Mouse (Mus musculus): Measurements from ENCODE around the gene Cd47. TPM values are rescaled to one million over a fixed set of nuclear protein-coding genes. Genes with fewer than 3 reads are reported as not detected.

Cd47 gene
- polyA plus RNA-seq, 1 experiment from 2014 or later, result 96.3 TPM

- H3K27ac ChIP-seq (ENCODE audit: low read depth), result no peak overlapping the region; the same call in 1 of the 2 replicates
- H3K27me3 ChIP-seq (ENCODE audit: insufficient read depth, low read length), result no peaks in the 10 kb centered on the region
- no peak overlapping the region for H3K4me3 ChIP-seq (ENCODE audit: low read depth, low read length)
- no peak for TF ChIP-seq CTCF (IDR thresholded peaks at IDR 0.05; ENCODE audit: low read depth)
- ATAC-seq (ENCODE audit: insufficient read depth) (no peak), DNase-seq (no peak)
- 78% methylated on average over 18 of the region's 18 CpGs for WGBS
- no peaks in the 10 kb centered on the region for H3K9me3 ChIP-seq (ENCODE audit: low read depth, low read length)
- no peaks in the 10 kb centered on the region for H3K4me1 ChIP-seq (ENCODE audit: insufficient read depth)
- no peak overlapping the region for H3K9ac ChIP-seq
- H3K36me3 ChIP-seq (ENCODE audit: insufficient read depth), result no peaks in the 10 kb centered on the region
- no peak overlapping the region for H3K4me2 ChIP-seq
Observed at GRCm38 (mm10) chr16:49774059-49775001, 26.0 kb upstream of the Cd47 start.

- Histone ChIP-seq H3K36me3 (ENCODE audit: insufficient read depth) (no peaks in the 10 kb centered on the region), H3K9me3 (ENCODE audit: low read depth, low read length) (no peaks in the 10 kb centered on the region), H3K4me1 (ENCODE audit: insufficient read depth) (no peaks in the 10 kb centered on the region), H3K9ac (no peak overlapping the region), H3K4me2 (0 out of 2 replicates have a peak overlapping the region, but pooled peaks have one; percentile 4), H3K4me3 (ENCODE audit: low read depth, low read length) (no peak overlapping the region), H3K27ac (ENCODE audit: low read depth) (no peak overlapping the region; the same call in 1 of the 2 replicates), H3K27me3 (ENCODE audit: insufficient read depth, low read length) (no peaks in the 10 kb centered on the region)
- WGBS, result 78% methylated on average over 22 of the region's 22 CpGs
- no peak; the same call in 1 of the 2 replicates for ATAC-seq (ENCODE audit: insufficient read depth)
- DNase-seq, result no peak
- TF ChIP-seq CTCF (IDR thresholded peaks at IDR 0.05; ENCODE audit: low read depth), result no peak
Observed at GRCm38 (mm10) chr16:49775002-49775966, 25.0 kb upstream of the Cd47 start.

- Histone ChIP-seq H3K4me2 (no peak overlapping the region), H3K27ac (ENCODE audit: low read depth) (peak overlapping the region; percentile 18; the same call in 1 of the 2 replicates), H3K9ac (no peak overlapping the region), H3K4me3 (ENCODE audit: low read depth, low read length) (no peak overlapping the region), H3K27me3 (ENCODE audit: insufficient read depth, low read length) (no peaks in the 10 kb centered on the region), H3K4me1 (ENCODE audit: insufficient read depth) (no peaks in the 10 kb centered on the region), H3K36me3 (ENCODE audit: insufficient read depth) (no peaks in the 10 kb centered on the region), H3K9me3 (ENCODE audit: low read depth, low read length) (no peaks in the 10 kb centered on the region)
- DNase-seq (no peak), ATAC-seq (ENCODE audit: insufficient read depth) (no peak)
- WGBS, result 65% methylated on average over 7 of the region's 7 CpGs
- TF ChIP-seq CTCF (IDR thresholded peaks at IDR 0.05; ENCODE audit: low read depth), result no peak
Observed at GRCm38 (mm10) chr16:49776981-49777380, 23.4 kb upstream of the Cd47 start.

GRCm38 (mm10) chr16:49781556-49782156, 18.7 kb upstream of the Cd47 start:
- Histone ChIP-seq H3K27me3 (ENCODE audit: insufficient read depth, low read length) (no peaks in the 10 kb centered on the region), H3K27ac (ENCODE audit: low read depth) (no peak overlapping the region)

GRCm38 (mm10) chr16:49783369-49783768, 17.0 kb upstream of the Cd47 start:
- Histone ChIP-seq H3K9me3 (ENCODE audit: low read depth, low read length) (no peaks in the 10 kb centered on the region), H3K4me2 (no peak overlapping the region), H3K9ac (no peak overlapping the region), H3K27me3 (ENCODE audit: insufficient read depth, low read length) (no peaks in the 10 kb centered on the region), H3K4me1 (ENCODE audit: insufficient read depth) (no peaks in the 10 kb centered on the region), H3K27ac (ENCODE audit: low read depth) (no peak overlapping the region), H3K36me3 (ENCODE audit: insufficient read depth) (no peaks in the 10 kb centered on the region), H3K4me3 (ENCODE audit: low read depth, low read length) (no peak overlapping the region)
- no peak for TF ChIP-seq CTCF (IDR thresholded peaks at IDR 0.05; ENCODE audit: low read depth)
- no peak for ATAC-seq (ENCODE audit: insufficient read depth)
- no peak for DNase-seq

More at GRCm38 (mm10) chr16:49781556-49782156, 18.7 kb upstream of the Cd47 start:
- TF ChIP-seq CTCF (IDR thresholded peaks at IDR 0.05; ENCODE audit: low read depth), result no peak
- Histone ChIP-seq H3K4me2 (no peak overlapping the region), H3K9ac (no peak overlapping the region), H3K36me3 (ENCODE audit: insufficient read depth) (no peaks in the 10 kb centered on the region), H3K4me1 (ENCODE audit: insufficient read depth) (no peaks in the 10 kb centered on the region), H3K9me3 (ENCODE audit: low read depth, low read length) (no peaks in the 10 kb centered on the region), H3K4me3 (ENCODE audit: low read depth, low read length) (no peak overlapping the region)
- 71% methylated on average over 5 of the region's 5 CpGs for WGBS
- no peak for DNase-seq
- ATAC-seq (ENCODE audit: insufficient read depth), result no peak

- Histone ChIP-seq H3K27me3 (ENCODE audit: insufficient read depth, low read length) (no peaks in the 10 kb centered on the region), H3K4me1 (ENCODE audit: insufficient read depth) (no peaks in the 10 kb centered on the region), H3K9me3 (ENCODE audit: low read depth, low read length) (no peaks in the 10 kb centered on the region), H3K36me3 (ENCODE audit: insufficient read depth) (no peaks in the 10 kb centered on the region), H3K4me2 (no peak overlapping the region), H3K9ac (no peak overlapping the region), H3K27ac (ENCODE audit: low read depth) (no peak overlapping the region), H3K4me3 (ENCODE audit: low read depth, low read length) (no peak overlapping the region)
- WGBS, result 84% methylated on average over 6 of the region's 6 CpGs
- no peak for ATAC-seq (ENCODE audit: insufficient read depth)
- TF ChIP-seq CTCF (IDR thresholded peaks at IDR 0.05; ENCODE audit: low read depth), result no peak
- no peak for DNase-seq
Observed at GRCm38 (mm10) chr16:49786116-49786515, 14.2 kb upstream of the Cd47 start.
